Mouse (Mus musculus): Measurements from ENCODE around the gene Dcun1d2.

The Dcun1d2 gene

GRCm38 (mm10) chr8:13253413-13253812 lies 34.5 kb downstream of the Dcun1d2 start:
- no peak for DNase-seq (ENCODE audit: low spot score)

- no peak for DNase-seq (ENCODE audit: low spot score)
These were observed 35.1 kb downstream of the Dcun1d2 start for GRCm38 (mm10) chr8:13252837-13253236.

- DNase-seq (ENCODE audit: low spot score) = no peak
These were observed 43.5 kb downstream of the Dcun1d2 start for GRCm38 (mm10) chr8:13244343-13244880.

GRCm38 (mm10) chr8:13242985-13243870 lies 44.7 kb downstream of the Dcun1d2 start:
- no peak for DNase-seq (ENCODE audit: low spot score)

GRCm38 (mm10) chr8:13240691-13241090 lies 47.2 kb downstream of the Dcun1d2 start:
- no peak for DNase-seq (ENCODE audit: low spot score)

GRCm38 (mm10) chr8:13240055-13240454 lies 47.9 kb downstream of the Dcun1d2 start:
- no peak for DNase-seq (ENCODE audit: low spot score)

GRCm38 (mm10) chr8:13234803-13235202 lies 53.1 kb downstream of the Dcun1d2 start:
- no peak for DNase-seq (ENCODE audit: low spot score)

GRCm38 (mm10) chr8:13230471-13230870 lies 57.5 kb downstream of the Dcun1d2 start:
- no peak for DNase-seq (ENCODE audit: low spot score)

GRCm38 (mm10) chr8:13229802-13230201 lies 58.1 kb downstream of the Dcun1d2 start:
- no peak for DNase-seq (ENCODE audit: low spot score)

GRCm38 (mm10) chr8:13228923-13229610 lies 58.9 kb downstream of the Dcun1d2 start:
- no peak for DNase-seq (ENCODE audit: low spot score)

GRCm38 (mm10) chr8:13227184-13227583 lies 60.7 kb downstream of the Dcun1d2 start:
- no peak for DNase-seq (ENCODE audit: low spot score)

GRCm38 (mm10) chr8:13226288-13226687 lies 61.6 kb downstream of the Dcun1d2 start:
- no peak for DNase-seq (ENCODE audit: low spot score)

GRCm38 (mm10) chr8:13224426-13224825 lies 63.5 kb downstream of the Dcun1d2 start:
- no peak for DNase-seq (ENCODE audit: low spot score)

- DNase-seq (ENCODE audit: low spot score) = no peak
These were observed 69.5 kb downstream of the Dcun1d2 start for GRCm38 (mm10) chr8:13218441-13218840.

- no peak for DNase-seq (ENCODE audit: low spot score)
These were observed 69.9 kb downstream of the Dcun1d2 start for GRCm38 (mm10) chr8:13217986-13218385.

- DNase-seq (ENCODE audit: low spot score) = peak; percentile 50
These were observed 70.8 kb downstream of the Dcun1d2 start for GRCm38 (mm10) chr8:13217093-13217492.

- no peak for DNase-seq (ENCODE audit: low spot score)
These were observed 71.5 kb downstream of the Dcun1d2 start for GRCm38 (mm10) chr8:13216386-13216785.

- peak; percentile 59 for DNase-seq (ENCODE audit: low spot score)
These were observed 74.3 kb downstream of the Dcun1d2 start for GRCm38 (mm10) chr8:13213479-13214268.

GRCm38 (mm10) chr8:13209770-13210169 lies 78.2 kb downstream of the Dcun1d2 start:
- DNase-seq (ENCODE audit: low spot score) = no peak

GRCm38 (mm10) chr8:13208627-13209355 lies 79.1 kb downstream of the Dcun1d2 start:
- no peak for DNase-seq (ENCODE audit: low spot score)

- no peak for DNase-seq (ENCODE audit: low spot score)
These were observed 81.6 kb downstream of the Dcun1d2 start for GRCm38 (mm10) chr8:13206290-13206689.
